9 mouse cellular contexts compared by ENCODE assay signal in the genomic region with DNA sequence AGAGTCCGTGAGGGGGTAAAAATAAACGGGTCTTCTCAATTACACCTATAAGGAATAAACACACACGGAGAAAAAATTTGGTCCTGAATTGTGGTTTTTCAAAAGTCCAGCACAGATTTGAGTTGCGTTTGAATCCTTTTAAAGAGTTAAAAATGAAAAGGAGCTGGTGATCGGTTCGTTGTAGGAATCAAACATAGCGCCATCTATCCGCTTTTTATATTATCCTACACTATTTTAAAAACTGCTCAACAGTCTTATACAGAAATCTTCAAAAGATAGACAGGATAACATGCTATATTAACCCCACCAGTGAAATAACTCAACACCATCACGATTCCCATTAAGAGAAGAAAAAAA. TPM values are rescaled to one million over a fixed set of nuclear protein-coding genes. Genes with fewer than 3 reads are reported as not detected.
DNase-seq lines count a peak whose midpoint lies in the region; ATAC-seq and TF ChIP-seq lines count a peak whose summit lies in the region.
"Had no signal": no experiment of that assay in that cellular context is flagged by ENCODE, and none has a peak within 500 bp of the region (broad histone marks: within the 10 kb centered on the region; RNA-seq: fewer than 3 reads in every experiment).

No protein-coding gene starts in this region.

- H3K27ac ChIP-seq in heart, embryonic 11.5 days (ENCODE audit: low read depth, low read length): peak overlapping the region; percentile 100
- H3K27ac ChIP-seq in ES-E14 (ENCODE audit: insufficient read depth, low read depth, low read length, poor library complexity, severe bottlenecking) (no peak overlapping the region; the same call in 1 of the 2 replicates), macrophage (no peak overlapping the region)
- H3K27ac ChIP-seq in hindbrain, embryonic 11.5 days (ENCODE audit: low read depth, low read length): peak overlapping the region; percentile 99

- H3K9ac ChIP-seq in heart, embryonic 11.5 days (ENCODE audit: low read depth, low read length): peak overlapping the region; percentile 100
- H3K9ac ChIP-seq in ES-E14 (ENCODE audit: insufficient read depth, low read depth, low read length, poor library complexity, severe bottlenecking): peak overlapping the region; percentile 49; the same call in 1 of the 2 replicates
- peak overlapping the region; percentile 99 for H3K9ac ChIP-seq in hindbrain, embryonic 11.5 days (ENCODE audit: low read depth, low read length)

- intact Hi-C loops in heart, postnatal 36 days (cut with DNase I): loop anchor here (1.0 to 10.0 kb wide), 5 partner anchors 65 to 1035 kb away; a partner anchor contains a TSS

- no peak for DNase-seq in heart, postnatal 36 days
- DNase-seq in ES-E14 (ENCODE audit: low read depth, low spot score): no peak
- peak; percentile 59 for DNase-seq in hindbrain, embryonic 11.5 days (ENCODE audit: low spot score)
- DNase-seq in urinary bladder, postnatal 25 days (ENCODE audit: low spot score): no peak
- DNase-seq in Muller cell, postnatal 12 days (ENCODE audit: inconsistent ontology term): no peak
- no peak for DNase-seq in right cerebral cortex, adult 2 months (ENCODE audit: low spot score in 2 of 2)

- WGBS in heart, embryonic 11.5 days (ENCODE audit: insufficient replicate concordance): under 1% methylated on average over 9 of the region's 9 CpGs
- WGBS in hindbrain, embryonic 11.5 days: 0% methylated on average over 9 of the region's 9 CpGs
- 2% methylated on average over 9 of the region's 9 CpGs for WGBS in macrophage (ENCODE audit: missing documents)

- H3K4me2 ChIP-seq in heart, embryonic 11.5 days: peak overlapping the region; percentile 63
- peak overlapping the region; percentile 12 for H3K4me2 ChIP-seq in hindbrain, embryonic 11.5 days (replicated peaks; ENCODE audit: low read depth, low read length)

- no peaks in the 10 kb centered on the region for H3K27me3 ChIP-seq in heart, embryonic 11.5 days (ENCODE audit: control insufficient read depth, insufficient read depth, low read length)
- no peaks in the 10 kb centered on the region for H3K27me3 ChIP-seq in hindbrain, embryonic 11.5 days (ENCODE audit: control insufficient read depth, insufficient read depth, low read length)
- H3K27me3 ChIP-seq: Patski had no signal

- H3K36me3 ChIP-seq in heart, embryonic 11.5 days (ENCODE audit: control insufficient read depth, insufficient read depth, low read length): no peaks in the 10 kb centered on the region
- H3K36me3 ChIP-seq in ES-E14 (ENCODE audit: control insufficient read depth, insufficient read depth, low read length, poor library complexity, severe bottlenecking): peaks cover 4% of the 10 kb centered on the region; the same call in 1 of the 2 replicates
- no peaks in the 10 kb centered on the region for H3K36me3 ChIP-seq in hindbrain, embryonic 11.5 days (ENCODE audit: control insufficient read depth, insufficient read depth, low read length)
- H3K36me3 ChIP-seq in macrophage (ENCODE audit: inconsistent target): no peaks in the 10 kb centered on the region

- H3K4me3 ChIP-seq in heart, embryonic 11.5 days (ENCODE audit: low read depth, low read length): peak overlapping the region; percentile 98
- H3K4me3 ChIP-seq in ES-E14 (ENCODE audit: insufficient read depth in 1 of 2, low read depth in 1 of 2, low read length in 2 of 2, poor library complexity in 1 of 2, severe bottlenecking in 1 of 2) (peak overlapping the region; percentile 65 to 78; a peak in 3 of 4 replicates), macrophage (ENCODE audit: inconsistent target) (peak overlapping the region; percentile 17)
- H3K4me3 ChIP-seq in hindbrain, embryonic 11.5 days (ENCODE audit: low read depth, low read length): peak overlapping the region; percentile 99

- H3K4me1 ChIP-seq in heart, embryonic 11.5 days (ENCODE audit: control insufficient read depth, insufficient read depth, low read length): peaks cover 18% of the 10 kb centered on the region
- H3K4me1 ChIP-seq in ES-E14 (ENCODE audit: control insufficient read depth in 2 of 2, insufficient read depth in 2 of 2, low read length in 2 of 2, poor library complexity in 1 of 2): peaks cover 17 to 18% of the 10 kb centered on the region in 2 experiments; a peak in 2 of 4 replicates
- H3K4me1 ChIP-seq in hindbrain, embryonic 11.5 days (replicated peaks; ENCODE audit: control insufficient read depth, insufficient read depth, low read length): peaks cover 3% of the 10 kb centered on the region; the same call in 1 of the 2 replicates

- no peak for ATAC-seq in heart, embryonic 11.5 days (replicated peaks; ENCODE audit: insufficient number of reproducible peaks, low FRiP score, low TSS enrichment)
- no peak for ATAC-seq in hindbrain, embryonic 11.5 days (ENCODE audit: low FRiP score)
- ATAC-seq: Patski had no signal

- in situ Hi-C loops in ES-E14 (cut with MboI; ENCODE audit: low sequenced_read_pairs in 2 of 2, unreplicated experiment in 2 of 2): loop anchor here in 1 of 2 experiments (10.0 kb wide), 1 partner anchor 885 kb away; no protein-coding TSS in a partner anchor

- no peaks in the 10 kb centered on the region for H3K9me3 ChIP-seq in heart, embryonic 11.5 days (replicated peaks; ENCODE audit: control insufficient read depth, low read length)
- H3K9me3 ChIP-seq in ES-E14 (ENCODE audit: control insufficient read depth, insufficient read depth, low read depth, low read length): no peaks in the 10 kb centered on the region
- no peaks in the 10 kb centered on the region for H3K9me3 ChIP-seq in hindbrain, embryonic 11.5 days (ENCODE audit: control insufficient read depth, low read length)

- no peaks in the 10 kb centered on the region for H3K79me2 ChIP-seq in macrophage (ENCODE audit: inconsistent target)

TF ChIP-seq in ES-E14, 5 proteins besides CTCF, POLR2A, EP300 and RAD21:
- TF ChIP-seq ZNF384 (IDR thresholded peaks at IDR 0.05; ENCODE audit: low read depth, low read length) (no peak), ZC3H11A (IDR thresholded peaks at IDR 0.05; ENCODE audit: borderline replicate concordance, low read depth, low read length) (no peak), CHD2 (IDR thresholded peaks at IDR 0.05; ENCODE audit: low read depth, low read length) (no peak), MAFK (IDR thresholded peaks at IDR 0.05; ENCODE audit: insufficient read depth, low read depth, low read length) (no peak), HCFC1 (IDR thresholded peaks at IDR 0.05; ENCODE audit: borderline replicate concordance, insufficient read depth, low read length) (no peak)
TF ChIP-seq in ES-E14: peak in this region for 0.

RNA-seq across cellular contexts. Expression of a gene that starts 3.3 kb away (rescaled TPM):
- polyA plus RNA-seq in heart, embryonic 11.5 days (2014; fragmentation: Nextera tagmentation; extraction: Ambion mirVana): 45.6 and 47.0 TPM in 2 replicates
- 10 to 100 TPM; 21.7 to 29.0 TPM for total RNA-seq in heart, postnatal 36 days (2021)
- total RNA-seq in ES-E14 (2012; rRNA removed): 19.5 and 27.1 TPM in 2 replicates
- polyA plus RNA-seq in hindbrain, embryonic 11.5 days (2014; fragmentation: Nextera tagmentation; extraction: Ambion mirVana): 139 and 156 TPM in 2 replicates
- total RNA-seq in macrophage (2018; cell fraction: chromatin; rRNA removed): 10 to 100 TPM in 1 of 26 experiments, 1 to 10 TPM in 2, under 1 TPM in 12, not detected in 11; 0.13 to 11.6 (median 0.26) TPM
- total RNA-seq in macrophage (2018; cell fraction: cytosol; rRNA removed): 1 to 10 TPM in 11 of 26 experiments, under 1 TPM in 15; 0.11 to 3.5 (median 0.52) TPM
- total RNA-seq in macrophage (2018; cell fraction: nucleus; rRNA removed): 1 to 10 TPM in 5 of 26 experiments, under 1 TPM in 19, not detected in 2; 0.06 to 3.1 (median 0.56) TPM
- polyA plus RNA-seq in macrophage (2018): 0.73 to 3.1 TPM (median 2.3 TPM) in 3 replicates

Comparison
In these comparisons a context has a peak if more than half of its experiments do, and no peak if none do; other contexts are left out.
1. H3K27ac ChIP-seq: peak in heart, embryonic 11.5 days (single experiment) and hindbrain, embryonic 11.5 days (single experiment); none in ES-E14 (single experiment) and macrophage (single experiment).
2. H3K4me3 ChIP-seq: peak in every context shown above with its lines; median percentile 99 in hindbrain, embryonic 11.5 days; 98 in heart, embryonic 11.5 days; 72 in ES-E14; 17 in macrophage.
3. H3K9ac ChIP-seq: peak in every context shown above with its lines; median percentile 100 in heart, embryonic 11.5 days; 99 in hindbrain, embryonic 11.5 days; 49 in ES-E14.
4. RNA of a gene that starts 3.3 kb away (polyA plus RNA-seq): 139 to 156 TPM in hindbrain, embryonic 11.5 days and 45.6 to 47.0 TPM in heart, embryonic 11.5 days; 0.73 to 3.1 TPM in macrophage; every median in the first group is over 10 times any median in the second.